ENCODE assay signal across 8 mouse cellular contexts in genomic region chr10:43479436-43480157, GRCm38 (mm10). TPM values are rescaled to one million over a fixed set of nuclear protein-coding genes. Genes with fewer than 3 reads are reported as not detected.
DNase-seq lines count a peak whose midpoint lies in the region; ATAC-seq and TF ChIP-seq lines count a peak whose summit lies in the region.

No protein-coding gene starts in this region.

- peak overlapping the region; percentile 90 for H3K4me3 ChIP-seq in heart, embryonic 15.5 days
- H3K4me3 ChIP-seq in liver, embryonic 16.5 days (ENCODE audit: low read depth, low read length): peak overlapping the region; percentile 78
- H3K4me3 ChIP-seq in neural tube, embryonic 12.5 days: peak overlapping the region; percentile 79
- H3K4me3 ChIP-seq in stomach, postnatal 0 days (ENCODE audit: low read depth, low read length): peak overlapping the region; percentile 82

- 0% methylated on average over 73 of the region's 103 CpGs for WGBS in heart, embryonic 15.5 days
- WGBS in liver, embryonic 16.5 days (ENCODE audit: insufficient replicate concordance): under 1% methylated on average over 72 of the region's 103 CpGs
- under 1% methylated on average over 82 of the region's 103 CpGs for WGBS in neural tube, embryonic 12.5 days
- WGBS in stomach, postnatal 0 days: under 1% methylated on average over 54 of the region's 103 CpGs

- H3K9ac ChIP-seq in heart, embryonic 15.5 days: peak overlapping the region; percentile 97
- peak overlapping the region; percentile 81 for H3K9ac ChIP-seq in liver, embryonic 16.5 days (ENCODE audit: low read depth, low read length)
- peak overlapping the region; percentile 95 for H3K9ac ChIP-seq in neural tube, embryonic 12.5 days
- H3K9ac ChIP-seq in stomach, postnatal 0 days (ENCODE audit: low read length): peak overlapping the region; percentile 88

- H3K36me3 ChIP-seq in heart, embryonic 15.5 days: no peaks in the 10 kb centered on the region
- H3K36me3 ChIP-seq in liver, embryonic 16.5 days (ENCODE audit: control insufficient read depth, insufficient read depth): no peaks in the 10 kb centered on the region
- H3K36me3 ChIP-seq in neural tube, embryonic 12.5 days: no peaks in the 10 kb centered on the region
- no peaks in the 10 kb centered on the region for H3K36me3 ChIP-seq in stomach, postnatal 0 days (ENCODE audit: control insufficient read depth, insufficient read depth, low read length)

- DNase-seq in c-Kit-negative CD71-positive TER-119-positive erythroid progenitor cells, embryonic 14.5 days (ENCODE audit: low read depth, low spot score): peak; percentile 80
- DNase-seq in fibroblast of lung, adult 2 months (ENCODE audit: low read depth): peak; percentile 72
- DNase-seq in kidney, postnatal 25 days: peak; percentile 83 to 95
- peak; percentile 91 for DNase-seq in stomach, postnatal 0 days (ENCODE audit: low spot score)

- TF ChIP-seq CTCF in stomach, postnatal 0 days (IDR thresholded peaks at IDR 0.05; ENCODE audit: low read depth): peak; percentile 64

- peak; percentile 83 for ATAC-seq in CD4-positive, CD25-positive, alpha-beta regulatory T cell, adult 4 months
- peak; percentile 83 for ATAC-seq in heart, embryonic 15.5 days (replicated peaks; ENCODE audit: insufficient number of reproducible peaks, insufficient read depth, low FRiP score, low read depth)
- peak; percentile 89 for ATAC-seq in liver, embryonic 16.5 days (ENCODE audit: low read depth)
- ATAC-seq in neural tube, embryonic 12.5 days (ENCODE audit: low FRiP score, low read depth): peak; percentile 81
- ATAC-seq in stomach, postnatal 0 days (ENCODE audit: low FRiP score, low TSS enrichment): peak; percentile 92

- H3K27ac ChIP-seq in heart, embryonic 15.5 days: peak overlapping the region; percentile 98
- H3K27ac ChIP-seq in liver, embryonic 16.5 days (ENCODE audit: low read length): peak overlapping the region; percentile 85
- peak overlapping the region; percentile 96 for H3K27ac ChIP-seq in neural tube, embryonic 12.5 days
- H3K27ac ChIP-seq in stomach, postnatal 0 days (replicated peaks): peak overlapping the region; percentile 96

- TF ChIP-seq EP300 in stomach, postnatal 0 days (optimal IDR thresholded peaks at IDR 0.05): no peak

- H3K4me1 ChIP-seq in heart, embryonic 15.5 days (replicated peaks): peaks cover 49% of the 10 kb centered on the region
- peaks cover 20% of the 10 kb centered on the region for H3K4me1 ChIP-seq in liver, embryonic 16.5 days (ENCODE audit: control insufficient read depth, low read depth, low read length)
- peaks cover 29% of the 10 kb centered on the region for H3K4me1 ChIP-seq in neural tube, embryonic 12.5 days
- H3K4me1 ChIP-seq in stomach, postnatal 0 days (replicated peaks; ENCODE audit: control insufficient read depth, insufficient read depth): no peaks in the 10 kb centered on the region

- no peaks in the 10 kb centered on the region for H3K9me3 ChIP-seq in heart, embryonic 15.5 days (replicated peaks)
- H3K9me3 ChIP-seq in liver, embryonic 16.5 days (replicated peaks; ENCODE audit: control insufficient read depth, low read length): no peaks in the 10 kb centered on the region
- no peaks in the 10 kb centered on the region for H3K9me3 ChIP-seq in neural tube, embryonic 12.5 days
- no peaks in the 10 kb centered on the region for H3K9me3 ChIP-seq in stomach, postnatal 0 days (ENCODE audit: control insufficient read depth, low read length)

- H3K4me2 ChIP-seq in heart, embryonic 15.5 days: peak overlapping the region; percentile 99
- peak overlapping the region; percentile 97 for H3K4me2 ChIP-seq in liver, embryonic 16.5 days (ENCODE audit: low read depth, low read length)
- H3K4me2 ChIP-seq in neural tube, embryonic 12.5 days (replicated peaks): peak overlapping the region; percentile 93
- peak overlapping the region; percentile 100 for H3K4me2 ChIP-seq in stomach, postnatal 0 days (replicated peaks; ENCODE audit: low read depth)

- H3K27me3 ChIP-seq in heart, embryonic 15.5 days: no peaks in the 10 kb centered on the region
- peaks cover 7% of the 10 kb centered on the region; the same call in 1 of the 2 replicates for H3K27me3 ChIP-seq in liver, embryonic 16.5 days (ENCODE audit: control insufficient read depth, insufficient read depth, low read depth, low read length)
- no peaks in the 10 kb centered on the region for H3K27me3 ChIP-seq in neural tube, embryonic 12.5 days (replicated peaks)
- no peaks in the 10 kb centered on the region for H3K27me3 ChIP-seq in stomach, postnatal 0 days (ENCODE audit: control insufficient read depth, insufficient read depth, low read length)

RNA-seq across cellular contexts. Expression of gene Bend3, which starts 1.0 kb away (rescaled TPM):
- polyA plus RNA-seq in CD4-positive, CD25-positive, alpha-beta regulatory T cell, adult 4 months (2017; shearing (Covaris generic)): under 1 TPM; 0.48 to 0.91 TPM
- 2.5 and 3.8 TPM in 2 replicates for polyA plus RNA-seq in heart, embryonic 15.5 days (2015; fragmentation: Nextera tagmentation; extraction: Ambion mirVana)
- 0.60 and 0.96 TPM in 2 replicates for polyA plus RNA-seq in liver, embryonic 16.5 days (2015; fragmentation: Nextera tagmentation; extraction: Ambion mirVana)
- 5.2 and 6.1 TPM in 2 replicates for polyA plus RNA-seq in neural tube, embryonic 12.5 days (2016; fragmentation: Nextera tagmentation; extraction: Ambion mirVana)
- polyA plus RNA-seq in stomach, postnatal 0 days (2015; fragmentation: Nextera tagmentation; extraction: Ambion mirVana): 0.61 and 0.97 TPM in 2 replicates

RNA-seq across cellular contexts. Expression of gene Gm9803, which starts 44.3 kb away (rescaled TPM):
- 10 to 100 TPM; 28.0 to 34.3 TPM for polyA plus RNA-seq in CD4-positive, CD25-positive, alpha-beta regulatory T cell, adult 4 months (2017; shearing (Covaris generic))
- 16.0 and 16.5 TPM in 2 replicates for polyA plus RNA-seq in heart, embryonic 15.5 days (2015; fragmentation: Nextera tagmentation; extraction: Ambion mirVana)
- 2.9 and 6.0 TPM in 2 replicates for polyA plus RNA-seq in liver, embryonic 16.5 days (2015; fragmentation: Nextera tagmentation; extraction: Ambion mirVana)
- polyA plus RNA-seq in neural tube, embryonic 12.5 days (2016; fragmentation: Nextera tagmentation; extraction: Ambion mirVana): 13.2 and 16.2 TPM in 2 replicates
- polyA plus RNA-seq in stomach, postnatal 0 days (2015; fragmentation: Nextera tagmentation; extraction: Ambion mirVana): 14.3 and 14.8 TPM in 2 replicates

Comparison
In these comparisons a context has a peak if more than half of its experiments do, and no peak if none do; other contexts are left out.
1. Peak in every context shown above with its lines: DNase-seq, ATAC-seq, H3K4me3 ChIP-seq and H3K27ac ChIP-seq.